Mouse (Mus musculus): ENCODE results near the gene Cntn5.
"Not testable (repeated sequence)": the region's sequence is repeated elsewhere in the genome, so short reads cannot be mapped to it uniquely, and the experiment has no call there.

The Cntn5 gene

GRCm38 (mm10) chr9:10650632-10651031, 253.9 kb downstream of the Cntn5 start:
- DNase-seq: no peak

- DNase-seq: no peak
Observed at GRCm38 (mm10) chr9:10645951-10646350, 258.6 kb downstream of the Cntn5 start.

- no peak for DNase-seq
Observed at GRCm38 (mm10) chr9:10645045-10645830, 259.3 kb downstream of the Cntn5 start.

GRCm38 (mm10) chr9:10618036-10618435, 286.5 kb downstream of the Cntn5 start:
- DNase-seq: no peak

- no peak for DNase-seq
Observed at GRCm38 (mm10) chr9:10575346-10576241, 329.0 kb downstream of the Cntn5 start.

GRCm38 (mm10) chr9:10569830-10570229, 334.7 kb downstream of the Cntn5 start:
- DNase-seq: no peak

- not testable (repeated sequence) for DNase-seq
Observed at GRCm38 (mm10) chr9:10540877-10541276, 363.7 kb downstream of the Cntn5 start.

GRCm38 (mm10) chr9:10532248-10532647, 372.3 kb downstream of the Cntn5 start:
- no peak for DNase-seq

GRCm38 (mm10) chr9:10531087-10531486, 373.5 kb downstream of the Cntn5 start:
- DNase-seq: no peak

GRCm38 (mm10) chr9:10529528-10529927, 375.0 kb downstream of the Cntn5 start:
- no peak for DNase-seq

- DNase-seq: no peak
Observed at GRCm38 (mm10) chr9:10529113-10529512, 375.5 kb downstream of the Cntn5 start.

GRCm38 (mm10) chr9:10528692-10529091, 375.9 kb downstream of the Cntn5 start:
- no peak for DNase-seq

- no peak for DNase-seq
Observed at GRCm38 (mm10) chr9:10525915-10526667, 378.5 kb downstream of the Cntn5 start.

- DNase-seq: no peak
Observed at GRCm38 (mm10) chr9:10522604-10523003, 382.0 kb downstream of the Cntn5 start.

GRCm38 (mm10) chr9:10521054-10521453, 383.5 kb downstream of the Cntn5 start:
- no peak for DNase-seq

- DNase-seq: no peak
Observed at GRCm38 (mm10) chr9:10492243-10492642, 412.3 kb downstream of the Cntn5 start.

GRCm38 (mm10) chr9:10471484-10472125, 433.0 kb downstream of the Cntn5 start:
- DNase-seq: no peak

GRCm38 (mm10) chr9:10464758-10465157, 439.8 kb downstream of the Cntn5 start:
- no peak for DNase-seq

- DNase-seq: no peak
Observed at GRCm38 (mm10) chr9:10457900-10458299, 446.7 kb downstream of the Cntn5 start.

- no peak for DNase-seq
Observed at GRCm38 (mm10) chr9:10448987-10449563, 455.5 kb downstream of the Cntn5 start.

- no peak for DNase-seq
Observed at GRCm38 (mm10) chr9:10447220-10447837, 457.2 kb downstream of the Cntn5 start.

GRCm38 (mm10) chr9:10412075-10412474, 492.5 kb downstream of the Cntn5 start:
- no peak for DNase-seq

Data from thymus, postnatal 14 days (tissue).